Mouse (Mus musculus): ENCODE measurements around the gene Klhl33. TPM values are rescaled to one million over a fixed set of nuclear protein-coding genes. Genes with fewer than 3 reads are reported as not detected.
"Not testable (repeated sequence)": the region's sequence is repeated elsewhere in the genome, so short reads cannot be mapped to it uniquely, and the experiment has no call there.

The Klhl33 gene
- 0.09 and 0.20 TPM in 2 replicates for polyA plus RNA-seq (2016; fragmentation: Nextera tagmentation; extraction: Ambion mirVana)

DNA sequence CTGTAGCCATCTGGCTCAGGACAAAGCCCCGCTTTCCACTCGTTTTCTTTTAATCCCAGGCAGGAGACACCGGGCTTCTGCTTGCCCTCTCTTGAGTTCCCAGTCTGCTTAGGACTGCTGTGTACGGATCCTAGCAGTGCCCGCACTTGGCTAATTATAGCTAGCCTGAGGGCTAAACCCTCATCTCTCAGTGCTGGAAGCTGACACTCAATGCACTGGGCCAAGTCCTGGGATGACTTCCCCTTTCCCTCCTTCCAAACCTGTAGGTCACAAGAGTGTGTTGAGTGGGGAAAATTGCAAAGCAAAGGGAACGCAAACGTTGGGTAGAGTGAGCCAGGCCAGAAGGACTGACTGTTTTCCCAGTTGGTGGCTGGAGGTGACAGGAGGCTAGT lies at the start of gene Klhl33:
Gene Klhl33, minus strand, starts transcription at position 134 of the 392 bp plus-strand sequence.
- no peaks in the 10 kb centered on the region for H3K36me3 ChIP-seq
- H3K27ac ChIP-seq, result peak within 1 kb of the TSS; percentile 75; the same call in 1 of the 2 replicates
- peak within 1 kb of the TSS; percentile 58 for H3K4me3 ChIP-seq
- H3K27me3 ChIP-seq (ENCODE audit: insufficient read depth, poor library complexity, severe bottlenecking), result peaks cover 30% of the 10 kb centered on the region
- H3K9me3 ChIP-seq, result no peaks in the 10 kb centered on the region
- WGBS, result 54% methylated on average over 7 of the region's 7 CpGs
- DNase-seq (ENCODE audit: low spot score), result peak; percentile 3
- H3K4me1 ChIP-seq (replicated peaks), result peaks cover 16% of the 10 kb centered on the region

DNA sequence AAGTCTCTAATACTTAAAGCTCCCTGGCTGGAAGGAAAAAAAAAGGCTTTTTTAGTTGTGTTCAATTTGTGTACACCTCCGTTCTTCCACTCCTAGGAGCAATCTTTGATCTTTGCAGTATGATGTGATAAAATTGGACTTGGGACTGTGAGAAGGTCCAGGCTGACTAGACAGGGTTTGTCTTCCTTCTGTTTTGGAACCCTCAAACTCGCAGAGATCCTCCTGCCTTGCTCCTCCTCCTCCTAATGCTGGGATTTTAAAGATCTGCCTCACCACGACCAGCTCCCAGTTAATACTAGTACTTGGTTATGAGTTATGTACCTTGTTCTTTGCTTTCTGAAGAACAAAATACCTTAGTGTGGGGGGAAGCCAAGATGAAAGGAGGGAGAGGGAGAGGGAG lies 48.2 kb upstream of the Klhl33 start:
- Histone ChIP-seq H3K36me3 (peaks cover 18% of the 10 kb centered on the region), H3K4me1 (replicated peaks) (peaks cover 10% of the 10 kb centered on the region), H3K27ac (0 out of 2 replicates have a peak overlapping the region, but pooled peaks have one; percentile 89), H3K4me3 (peak overlapping the region; percentile 59)
- 45% methylated on average over 3 of the region's 3 CpGs for WGBS
- DNase-seq (ENCODE audit: low spot score); H3K9me3 ChIP-seq; H3K27me3 ChIP-seq (ENCODE audit: insufficient read depth, poor library complexity, severe bottlenecking): not testable (repeated sequence)

DNA sequence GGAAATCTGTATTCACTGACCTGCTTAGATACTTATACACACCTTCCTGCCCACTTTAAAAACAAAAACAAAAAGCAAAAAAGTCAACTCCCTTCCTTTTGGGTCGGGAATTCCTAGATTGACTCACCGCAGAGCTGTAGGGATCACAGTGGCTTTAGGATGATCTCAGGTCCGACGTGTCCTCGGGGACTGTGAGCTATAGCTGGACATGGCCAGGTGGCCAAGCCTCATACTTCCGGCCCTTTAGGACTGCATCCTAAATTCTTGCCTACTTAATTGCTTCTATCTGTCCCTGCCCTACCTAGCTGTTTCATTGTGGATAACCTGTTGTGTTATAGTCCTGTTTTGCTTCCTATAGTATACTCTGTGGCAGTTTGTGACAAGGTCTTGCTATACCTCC lies 47.8 kb upstream of the Klhl33 start:
- not testable (repeated sequence) for H3K9me3 ChIP-seq; H3K27me3 ChIP-seq (ENCODE audit: insufficient read depth, poor library complexity, severe bottlenecking); DNase-seq (ENCODE audit: low spot score)
- Histone ChIP-seq H3K36me3 (peaks cover 15% of the 10 kb centered on the region), H3K4me3 (peak overlapping the region; percentile 59), H3K4me1 (replicated peaks) (peaks cover 10% of the 10 kb centered on the region), H3K27ac (peak overlapping the region; percentile 89)
- 15% methylated on average over 6 of the region's 6 CpGs for WGBS

DNA sequence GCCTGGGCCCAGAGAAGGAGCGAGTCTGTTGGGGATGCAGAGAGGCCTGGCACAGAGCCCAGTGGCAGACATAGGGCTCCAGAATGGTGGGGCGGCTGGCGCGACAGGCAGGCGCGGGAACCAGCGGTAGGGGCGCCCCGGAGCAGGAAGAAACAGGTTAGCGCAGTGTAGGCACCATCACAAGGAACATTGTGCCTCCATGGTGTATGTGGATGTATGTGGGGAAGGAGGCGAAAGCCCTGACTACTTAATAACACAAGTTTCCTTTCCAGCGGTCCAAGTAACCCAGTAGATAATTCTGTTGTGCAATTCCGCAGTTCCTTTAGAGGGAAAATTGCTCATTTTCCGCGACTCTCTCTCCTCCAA lies 47.3 kb upstream of the Klhl33 start:
- H3K9me3 ChIP-seq; DNase-seq (ENCODE audit: low spot score); H3K27me3 ChIP-seq (ENCODE audit: insufficient read depth, poor library complexity, severe bottlenecking): not testable (repeated sequence)
- WGBS, result 0% methylated on average over 14 of the region's 15 CpGs
- Histone ChIP-seq H3K4me3 (peak overlapping the region; percentile 59), H3K4me1 (replicated peaks) (peaks cover 10% of the 10 kb centered on the region), H3K27ac (peak overlapping the region; percentile 89), H3K36me3 (peaks cover 14% of the 10 kb centered on the region)

DNA sequence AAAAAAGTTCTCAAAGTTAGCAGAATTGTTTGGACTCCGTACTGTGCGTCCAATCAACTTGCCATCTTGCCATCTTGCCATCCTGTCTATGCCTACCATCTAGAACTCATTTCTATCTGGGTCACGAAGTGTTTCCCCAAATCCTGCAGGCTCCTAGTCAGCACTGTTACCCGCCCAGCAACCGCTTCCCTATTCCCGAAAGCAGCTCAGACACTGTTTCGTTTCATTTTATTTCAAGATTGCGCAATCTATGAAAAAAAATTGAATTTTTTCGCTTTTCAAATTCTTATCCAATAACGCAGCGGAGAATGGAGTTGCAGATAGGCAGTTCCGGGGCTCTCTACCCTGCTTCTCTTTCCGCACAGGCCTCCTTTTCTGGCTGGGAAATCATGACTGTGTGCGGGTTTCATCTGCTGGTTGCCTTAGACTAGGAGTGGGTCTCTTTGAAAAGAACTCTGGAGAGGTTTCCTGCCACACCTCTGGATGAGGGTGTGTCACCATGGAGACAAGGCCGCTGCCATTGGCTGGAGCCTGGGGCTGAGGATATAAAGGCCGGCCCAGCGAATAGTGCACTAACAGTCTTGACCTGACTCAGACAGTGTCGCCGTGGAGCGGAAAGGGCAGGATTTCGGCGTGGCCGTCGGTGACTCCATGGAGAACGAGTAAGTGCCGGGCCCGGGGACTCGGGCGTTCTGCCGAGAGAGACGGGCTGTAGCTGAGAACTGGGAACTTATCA lies 46.8 kb upstream of the Klhl33 start, which contains the start of gene Gm49342:
Gene Gm49342, plus strand, starts transcription at position 586 of the 736 bp plus-strand sequence.
- peak; percentile 96 for DNase-seq (ENCODE audit: low spot score)

DNA sequence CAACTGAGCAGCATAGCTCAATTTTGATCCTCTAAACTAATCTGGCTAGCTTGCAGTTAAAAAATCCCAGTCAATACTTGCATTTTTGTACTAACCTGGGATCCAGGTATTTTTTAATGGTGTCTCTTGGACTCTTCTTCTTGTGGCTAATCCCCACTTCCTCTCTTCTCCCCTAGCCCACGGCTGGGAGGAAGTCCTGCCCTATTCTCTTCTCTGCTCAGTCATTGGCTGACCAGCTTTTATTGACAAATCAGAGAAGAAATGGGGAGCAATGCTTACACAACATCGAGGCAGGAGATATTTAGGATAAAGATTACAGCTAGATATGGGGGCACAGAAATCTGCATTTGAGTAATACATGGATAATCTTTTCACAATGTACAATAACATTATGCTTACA lies 41.6 kb upstream of the Klhl33 start:
- Histone ChIP-seq H3K4me1 (replicated peaks) (peaks cover 2% of the 10 kb centered on the region), H3K36me3 (no peaks in the 10 kb centered on the region), H3K27me3 (ENCODE audit: insufficient read depth, poor library complexity, severe bottlenecking) (no peaks in the 10 kb centered on the region), H3K9me3 (no peaks in the 10 kb centered on the region), H3K4me3 (no peak overlapping the region), H3K27ac (no peak overlapping the region)
- WGBS, result 57% methylated on average over 2 of the region's 2 CpGs
- no peak for DNase-seq (ENCODE audit: low spot score)

More for the DNA sequence above, 46.8 kb upstream of the Klhl33 start, which contains the start of gene Gm49342:
- WGBS, result 20% methylated on average over 31 of the region's 31 CpGs
- Histone ChIP-seq H3K36me3 (peaks cover 8% of the 10 kb centered on the region), H3K27ac (peak within 1 kb of the TSS; percentile 89), H3K9me3 (no peaks in the 10 kb centered on the region), H3K27me3 (ENCODE audit: insufficient read depth, poor library complexity, severe bottlenecking) (no peaks in the 10 kb centered on the region), H3K4me1 (replicated peaks) (peaks cover 10% of the 10 kb centered on the region), H3K4me3 (peak within 1 kb of the TSS; percentile 59)

DNA sequence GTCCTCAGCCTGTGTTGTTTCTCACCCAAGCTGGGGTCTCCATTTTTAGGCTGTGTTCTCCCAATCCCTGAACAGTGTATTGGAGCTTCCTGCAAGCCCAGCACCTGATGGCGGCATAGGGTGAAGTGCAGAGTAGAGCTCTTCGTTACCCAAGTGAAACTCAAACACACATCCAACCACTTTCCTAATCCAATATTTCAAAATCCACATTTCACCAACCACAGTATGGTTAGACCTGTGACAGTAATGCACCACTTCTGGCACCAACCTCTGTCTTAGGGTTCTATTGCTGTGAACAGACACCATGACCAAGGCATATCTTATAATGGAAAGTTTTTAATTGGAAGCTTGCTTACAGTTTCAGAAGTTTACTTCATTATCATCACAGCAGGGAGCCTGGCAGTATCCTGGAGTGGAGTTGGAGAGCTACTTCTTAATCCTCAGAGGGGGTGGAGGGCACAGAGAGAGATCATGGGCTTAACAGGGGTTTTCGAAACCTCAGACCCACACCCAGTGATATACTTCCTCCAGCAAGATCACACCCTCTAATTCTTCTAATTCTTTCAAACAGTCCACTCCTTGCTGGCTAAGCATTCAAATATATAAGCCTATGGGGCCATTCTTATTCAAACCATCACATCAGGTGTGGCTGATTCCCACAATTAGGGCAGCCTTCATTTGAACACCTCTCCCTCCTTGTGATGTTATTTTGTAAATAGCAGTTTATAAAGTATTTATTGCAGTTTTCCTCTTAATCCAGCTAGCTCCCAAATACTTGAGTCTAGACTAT lies 41.0 kb upstream of the Klhl33 start:
- no peaks in the 10 kb centered on the region for H3K27me3 ChIP-seq (ENCODE audit: insufficient read depth, poor library complexity, severe bottlenecking)
- no peaks in the 10 kb centered on the region for H3K4me1 ChIP-seq (replicated peaks)
- H3K27ac ChIP-seq, result no peak overlapping the region
- no peak for DNase-seq (ENCODE audit: low spot score)
- WGBS, result 90% methylated on average over 3 of the region's 3 CpGs
- H3K9me3 ChIP-seq, result no peaks in the 10 kb centered on the region
- no peaks in the 10 kb centered on the region for H3K36me3 ChIP-seq
- no peak overlapping the region for H3K4me3 ChIP-seq

DNA sequence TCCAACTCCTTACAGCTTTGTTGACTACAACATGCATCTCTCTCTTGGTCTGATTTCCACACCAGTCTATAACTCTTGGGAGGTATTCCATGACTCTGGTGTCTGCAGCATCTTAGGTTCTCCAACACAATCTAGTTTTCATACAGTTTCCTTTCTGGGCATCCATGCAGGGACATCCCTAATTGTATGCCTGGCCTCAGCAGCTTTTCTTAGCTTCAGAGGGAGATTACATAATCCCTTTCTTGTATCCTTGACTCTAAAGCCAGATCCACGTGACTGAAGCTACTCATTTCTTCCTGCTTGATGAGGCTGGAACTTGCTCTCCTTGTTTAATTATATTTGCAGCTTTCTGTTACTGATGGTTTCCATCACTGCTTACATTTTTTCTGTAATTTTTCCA lies 39.3 kb upstream of the Klhl33 start:
- Histone ChIP-seq H3K27me3 (ENCODE audit: insufficient read depth, poor library complexity, severe bottlenecking) (no peaks in the 10 kb centered on the region), H3K27ac (no peak overlapping the region), H3K4me3 (no peak overlapping the region), H3K4me1 (replicated peaks) (peaks cover 6% of the 10 kb centered on the region), H3K36me3 (no peaks in the 10 kb centered on the region), H3K9me3 (no peaks in the 10 kb centered on the region)
- 65% methylated on average over 1 of the region's 1 CpGs for WGBS
- no peak for DNase-seq (ENCODE audit: low spot score)

DNA sequence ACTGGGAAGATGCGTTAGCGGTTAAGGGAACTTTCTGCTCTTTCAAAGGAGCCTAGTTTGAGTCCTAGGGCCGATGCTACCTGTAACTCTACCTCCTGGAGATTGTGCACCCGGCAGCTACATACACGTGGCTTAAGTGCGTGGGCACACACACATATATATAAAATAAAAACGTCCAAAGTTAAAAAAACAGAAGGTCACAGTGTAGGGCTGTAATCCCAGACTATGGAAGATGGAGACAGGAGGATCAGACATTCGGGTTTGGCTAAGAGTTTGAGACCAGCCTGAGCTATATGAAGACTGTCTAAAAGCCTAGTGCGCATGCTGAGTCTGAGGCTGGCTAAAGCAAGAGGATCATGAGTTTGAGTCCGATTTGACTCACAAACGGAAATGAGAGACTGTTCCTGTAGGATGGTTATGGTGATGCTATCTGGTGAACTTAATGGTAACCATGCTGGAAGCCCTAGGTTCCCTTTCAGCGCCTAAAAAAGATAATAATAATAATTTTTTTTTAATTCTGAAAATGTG lies 34.2 kb upstream of the Klhl33 start:
- Histone ChIP-seq H3K27ac (peak overlapping the region; percentile 94), H3K27me3 (ENCODE audit: insufficient read depth, poor library complexity, severe bottlenecking) (no peaks in the 10 kb centered on the region), H3K4me3 (peak overlapping the region; percentile 89), H3K36me3 (peaks cover 30% of the 10 kb centered on the region), H3K9me3 (no peaks in the 10 kb centered on the region), H3K4me1 (replicated peaks) (peaks cover 30% of the 10 kb centered on the region)
- DNase-seq (ENCODE audit: low spot score), result no peak
- 14% methylated on average over 12 of the region's 12 CpGs for WGBS

DNA sequence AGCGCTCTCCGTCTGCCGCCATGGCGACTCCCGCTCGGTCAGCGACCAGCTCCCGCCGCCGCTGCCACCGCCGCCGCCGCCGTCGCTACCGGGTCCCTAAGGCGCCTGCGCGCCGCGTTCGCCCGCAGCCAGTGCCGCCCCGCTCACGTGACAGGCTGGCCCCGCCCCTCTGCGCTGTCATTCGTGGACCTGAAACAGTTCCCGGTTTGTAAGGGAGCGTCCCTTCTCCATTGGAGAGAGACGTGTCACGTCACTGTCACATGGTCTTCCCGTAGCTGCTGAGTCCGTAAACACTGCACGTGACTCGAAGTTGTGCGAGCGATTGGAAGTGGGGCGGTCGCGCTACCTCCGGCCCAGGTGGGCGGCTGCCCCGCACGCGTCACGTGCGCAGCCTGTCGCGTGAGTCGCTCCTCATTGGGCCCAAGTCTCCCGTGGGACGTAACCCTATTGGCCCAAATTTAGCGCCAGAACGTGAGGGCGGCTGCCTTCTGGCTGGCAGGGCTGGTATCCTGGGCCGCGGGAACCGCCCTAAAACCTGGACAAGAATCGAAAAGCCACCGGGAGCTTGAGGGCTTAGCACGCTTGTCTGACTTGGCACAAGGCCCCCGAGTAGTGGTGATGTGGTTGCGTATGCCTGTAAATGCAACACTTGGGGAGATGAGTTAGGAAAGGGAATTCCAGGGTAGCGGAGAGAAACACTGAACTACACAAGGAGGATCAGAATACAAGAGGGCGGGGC lies 33.6 kb upstream of the Klhl33 start, which contains the start of the genes Pip4p1 and Pnp:
Gene Pip4p1, minus strand, starts transcription at position 103 of the 739 bp plus-strand sequence.
Gene Pnp, plus strand, starts transcription at position 329 of the 739 bp plus-strand sequence.
- Histone ChIP-seq H3K36me3 (peaks cover 37% of the 10 kb centered on the region), H3K27me3 (ENCODE audit: insufficient read depth, poor library complexity, severe bottlenecking) (no peaks in the 10 kb centered on the region), H3K9me3 (no peaks in the 10 kb centered on the region), H3K4me3 (peak within 1 kb of the TSS; percentile 89), H3K4me1 (replicated peaks) (peaks cover 36% of the 10 kb centered on the region), H3K27ac (peak within 1 kb of the TSS; percentile 95)
- under 1% methylated on average over 67 of the region's 68 CpGs for WGBS
- DNase-seq (ENCODE audit: low spot score), result peak; percentile 98

DNA sequence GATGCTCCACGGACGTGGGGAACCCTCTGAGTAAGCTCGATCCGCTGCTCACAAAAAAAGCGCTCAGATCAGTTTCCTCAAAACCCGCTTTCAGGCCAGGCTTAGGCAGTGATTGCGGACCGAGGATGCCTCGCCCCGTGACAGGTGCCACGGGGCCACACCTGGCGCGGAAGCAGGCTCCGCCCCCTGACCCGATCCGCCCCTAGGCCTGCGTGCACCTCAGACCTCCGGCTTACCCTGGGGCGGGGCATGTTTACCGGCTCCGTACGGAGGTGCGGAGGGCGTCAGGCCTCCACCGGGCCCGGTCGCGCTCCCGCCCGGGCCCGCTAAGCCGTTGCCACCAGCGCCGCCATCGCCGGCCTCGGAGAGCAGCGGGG lies 33.1 kb upstream of the Klhl33 start:
- H3K27ac ChIP-seq, result peak overlapping the region; percentile 95
- no peaks in the 10 kb centered on the region for H3K27me3 ChIP-seq (ENCODE audit: insufficient read depth, poor library complexity, severe bottlenecking)
- no peak for DNase-seq (ENCODE audit: low spot score)
- no peaks in the 10 kb centered on the region for H3K9me3 ChIP-seq
- H3K36me3 ChIP-seq, result peaks cover 40% of the 10 kb centered on the region
- peak overlapping the region; percentile 89 for H3K4me3 ChIP-seq
- under 1% methylated on average over 38 of the region's 38 CpGs for WGBS
- H3K4me1 ChIP-seq (replicated peaks), result peaks cover 39% of the 10 kb centered on the region

DNA sequence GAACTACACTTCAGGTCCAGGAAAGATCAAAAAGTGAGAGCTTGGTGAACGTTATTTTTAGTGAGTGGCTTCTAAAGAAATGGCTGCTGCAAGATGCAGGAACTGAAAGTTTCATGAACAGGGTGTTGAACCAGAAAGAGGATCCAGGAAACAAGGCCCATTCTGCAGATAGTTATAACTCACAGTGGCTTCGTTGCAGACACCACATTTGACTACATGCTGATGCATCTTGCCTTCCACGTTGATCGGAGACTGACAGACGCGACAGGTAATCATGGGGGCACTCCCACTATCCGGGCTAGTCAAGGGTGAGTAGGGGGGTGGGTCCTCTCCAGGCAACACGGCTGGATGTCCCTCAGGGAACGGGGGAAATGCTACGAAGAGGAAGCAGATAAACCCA lies 32.6 kb upstream of the Klhl33 start:
- Histone ChIP-seq H3K36me3 (peaks cover 40% of the 10 kb centered on the region), H3K9me3 (no peaks in the 10 kb centered on the region), H3K27me3 (ENCODE audit: insufficient read depth, poor library complexity, severe bottlenecking) (no peaks in the 10 kb centered on the region), H3K4me3 (peak overlapping the region; percentile 89), H3K27ac (peak overlapping the region; percentile 95), H3K4me1 (replicated peaks) (peaks cover 39% of the 10 kb centered on the region)
- DNase-seq (ENCODE audit: low spot score), result no peak
- 26% methylated on average over 10 of the region's 10 CpGs for WGBS

Measured in hindbrain, embryonic 10.5 days (tissue).